Mouse (Mus musculus) frontal cortex, postnatal 10 days (tissue): ENCODE results near the gene Ptprm.
A peak's percentile ranks its signal among the peaks of the same experiment; 100 is the strongest.

Experiments
- DNase-seq, 2 experiments: peaks; one replicate each; pipeline ENCODE4 v3.0.0; 2022; ENCODE audit warnings: low spot score in 2 of 2, mixed read lengths in 1 of 2

The Ptprm gene

GRCm38 (mm10) chr17:67354451-67355011, at the start of gene Ptprm:
Gene Ptprm (minus strand): TSS chr17:67354457.
- DNase-seq = peak; percentile 50 to 77

- no peak for DNase-seq
These were observed 41.9 kb upstream of the Ptprm start for GRCm38 (mm10) chr17:67396205-67396604.

DNA sequence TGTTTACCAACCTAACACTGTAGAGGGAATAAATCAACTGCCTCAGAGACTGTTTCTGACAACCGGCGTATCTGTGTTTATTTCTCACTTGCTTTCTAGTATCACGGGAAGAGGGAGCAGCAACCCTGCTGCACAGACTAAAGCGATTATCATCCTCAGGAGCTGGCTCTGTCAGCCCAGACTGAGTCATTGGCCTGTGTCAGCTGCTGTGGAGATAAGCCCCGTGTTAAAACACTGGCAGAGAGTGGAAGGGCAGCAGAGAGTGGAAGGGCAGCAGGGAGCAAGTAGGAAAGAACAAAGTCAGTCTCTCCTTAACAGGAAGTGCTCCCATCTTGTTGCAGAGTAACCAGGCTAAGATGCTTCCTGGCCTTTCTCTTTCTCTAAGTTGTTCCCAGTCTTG, 36.6 kb upstream of the Ptprm start:
- DNase-seq = no peak

- DNase-seq = no peak
These were observed 33.9 kb upstream of the Ptprm start for GRCm38 (mm10) chr17:67388171-67388570.

GRCm38 (mm10) chr17:67385286-67385685, 31.0 kb upstream of the Ptprm start:
- no peak for DNase-seq

DNA sequence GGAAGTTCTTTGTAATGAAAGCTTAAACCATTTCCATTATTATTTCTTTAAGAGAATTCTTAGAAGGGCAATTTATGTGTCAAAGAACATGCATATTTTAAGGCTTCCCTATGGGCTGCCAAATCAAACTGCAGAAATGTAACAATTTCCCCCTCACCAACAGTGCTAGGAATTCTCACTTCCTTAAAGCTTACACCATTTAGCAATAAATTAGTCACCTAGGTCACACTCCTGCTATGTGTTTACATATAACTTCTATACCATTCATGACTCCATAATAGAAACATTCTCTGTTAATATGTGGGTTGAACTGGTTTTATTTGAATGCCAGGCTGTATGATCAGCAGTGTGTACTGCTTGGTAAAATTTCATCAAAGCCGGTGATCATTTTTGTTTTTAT, 29.4 kb upstream of the Ptprm start:
- DNase-seq = no peak

- DNase-seq = no peak
These were observed 27.4 kb upstream of the Ptprm start for GRCm38 (mm10) chr17:67381618-67382017.

DNA sequence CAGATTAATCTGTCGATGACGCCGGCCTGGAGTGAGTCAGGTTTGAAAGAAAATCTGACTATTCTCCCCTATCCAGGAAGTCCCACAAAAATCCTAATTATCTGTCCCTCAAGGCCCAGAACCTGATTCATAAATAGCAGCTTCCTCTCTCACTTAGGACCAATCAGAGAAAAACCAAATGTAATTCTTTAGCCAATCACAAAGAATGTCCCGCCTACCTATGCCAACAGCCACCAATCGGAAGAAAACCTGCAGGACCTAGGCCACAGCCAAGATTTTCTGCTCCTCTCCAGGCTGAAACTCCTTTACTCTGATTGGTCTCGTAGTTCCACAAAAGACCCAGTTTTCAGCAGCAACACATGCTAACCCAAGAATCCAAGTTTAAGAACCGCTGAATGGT, 13.6 kb upstream of the Ptprm start:
- DNase-seq = no peak

DNA sequence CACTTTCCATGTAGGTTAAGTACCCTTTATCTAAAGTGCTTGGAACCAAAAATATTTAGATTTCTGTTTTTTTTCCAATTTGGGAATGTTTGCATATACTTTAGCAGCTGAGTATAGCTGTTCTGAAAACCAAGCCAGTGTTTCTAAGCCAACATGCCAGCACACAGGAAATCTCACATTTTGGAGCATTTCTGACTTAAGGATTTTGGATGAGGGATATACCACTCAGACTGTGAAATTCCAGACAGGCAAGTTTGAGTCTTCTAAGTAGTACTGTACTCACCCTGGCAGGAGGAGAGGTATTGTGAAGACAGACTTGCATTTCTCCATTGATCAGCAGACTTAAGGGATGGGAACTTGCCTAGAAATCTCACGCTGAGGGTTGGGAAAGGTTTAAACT, 10.2 kb upstream of the Ptprm start:
- DNase-seq = no peak

DNA sequence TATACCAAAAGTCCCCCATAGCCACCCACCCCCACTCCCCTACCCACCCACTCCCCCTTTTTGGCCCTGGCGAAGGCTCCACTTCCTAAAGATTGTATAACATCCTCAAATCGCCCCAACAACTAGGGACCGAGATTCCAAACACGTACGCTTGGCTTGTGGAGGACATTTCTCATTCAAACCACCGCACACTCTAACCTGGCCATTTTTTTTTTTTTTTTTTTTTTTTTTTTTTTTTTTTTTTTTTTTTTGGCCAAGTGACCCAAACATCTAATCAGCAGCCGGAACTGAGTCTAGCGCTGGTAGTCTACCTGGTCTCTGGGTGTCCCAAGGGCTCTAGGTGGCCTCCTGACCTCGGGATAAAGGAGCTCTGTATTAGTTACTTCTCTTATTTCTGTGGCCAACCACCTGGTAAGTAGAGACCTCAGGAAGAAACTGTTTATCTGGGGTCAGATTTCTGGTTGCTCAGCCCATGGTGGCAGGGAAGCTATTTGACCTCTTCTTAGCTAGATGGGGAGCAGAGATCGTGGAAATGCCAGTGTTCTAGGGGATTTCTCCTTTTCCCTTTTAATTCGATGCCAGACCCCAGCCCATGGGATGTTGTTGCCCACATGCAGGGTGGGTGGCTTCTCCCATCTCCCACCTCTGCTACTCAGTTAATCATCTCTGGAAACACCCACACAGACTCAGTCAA, 9.3 kb upstream of the Ptprm start:
- no peak for DNase-seq

DNA sequence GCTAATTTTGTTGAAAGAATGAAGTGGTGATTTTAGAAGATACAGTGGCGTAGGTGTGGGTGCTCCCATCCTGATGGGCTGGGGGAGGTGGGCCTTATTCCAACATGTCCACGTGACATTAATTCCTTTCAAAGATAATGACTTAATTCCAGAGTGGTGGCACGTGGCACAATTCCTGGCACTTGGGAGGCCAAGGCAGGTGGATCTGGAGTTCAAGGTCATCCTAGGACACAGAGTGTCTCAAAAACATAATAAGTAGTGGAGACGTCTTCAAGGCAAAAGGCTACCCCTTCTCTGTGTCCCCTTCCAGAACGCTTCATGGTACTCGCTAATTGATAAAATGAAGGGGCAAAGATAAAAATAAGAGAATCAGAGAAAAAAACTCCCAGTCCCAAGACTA, 7.9 kb upstream of the Ptprm start:
- no peak for DNase-seq

GRCm38 (mm10) chr17:67360606-67361005, 6.3 kb upstream of the Ptprm start:
- DNase-seq = no peak

GRCm38 (mm10) chr17:67359578-67359977, 5.3 kb upstream of the Ptprm start:
- DNase-seq = no peak

GRCm38 (mm10) chr17:67358541-67358940, 4.3 kb upstream of the Ptprm start:
- DNase-seq = no peak

DNA sequence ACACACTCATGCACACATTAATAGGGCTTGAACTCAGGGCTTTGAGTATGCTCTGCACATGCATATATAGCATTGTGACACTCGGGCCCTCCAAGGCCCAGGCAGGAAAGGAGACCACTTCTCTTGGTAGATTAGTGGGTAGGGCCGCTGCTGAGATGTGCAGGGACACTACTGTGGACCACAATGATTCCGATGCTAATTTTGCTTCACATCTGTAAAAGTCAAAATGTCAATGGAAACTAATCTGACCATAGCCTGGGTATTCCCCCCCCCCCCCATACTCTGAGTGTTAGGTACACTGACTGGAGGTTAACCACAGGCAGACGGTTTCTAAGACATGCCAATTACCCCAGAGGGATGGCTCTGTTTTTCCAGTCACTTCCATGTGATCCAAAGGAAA, 2.9 kb upstream of the Ptprm start:
- no peak for DNase-seq

DNA sequence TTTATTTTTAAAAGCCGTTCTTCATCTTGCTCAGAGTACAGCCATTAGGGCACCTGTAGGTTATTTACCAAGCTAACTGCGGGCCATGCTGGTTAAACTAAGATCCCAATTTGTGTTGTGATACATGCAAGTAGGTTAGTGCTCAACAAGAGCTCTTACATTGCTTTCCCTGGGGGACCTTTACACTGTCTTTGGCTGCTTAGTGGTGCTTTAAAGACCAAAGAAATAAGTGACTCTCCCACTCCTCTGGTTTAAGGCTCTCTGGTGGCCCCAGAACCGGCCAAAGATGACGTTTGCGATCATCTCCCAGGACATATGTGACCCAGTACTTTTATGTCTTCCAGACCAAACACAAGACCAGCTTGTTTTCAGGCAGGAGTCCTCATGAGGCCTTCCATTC, 994 bp upstream of the Ptprm start:
- no peak for DNase-seq

- DNase-seq = no peak
These were observed 334 bp downstream of the Ptprm start for GRCm38 (mm10) chr17:67353796-67354450.

- peak in 1 of 2 experiments; percentile 25 for DNase-seq
These were observed 1.1 kb downstream of the Ptprm start for GRCm38 (mm10) chr17:67352956-67353795.

DNA sequence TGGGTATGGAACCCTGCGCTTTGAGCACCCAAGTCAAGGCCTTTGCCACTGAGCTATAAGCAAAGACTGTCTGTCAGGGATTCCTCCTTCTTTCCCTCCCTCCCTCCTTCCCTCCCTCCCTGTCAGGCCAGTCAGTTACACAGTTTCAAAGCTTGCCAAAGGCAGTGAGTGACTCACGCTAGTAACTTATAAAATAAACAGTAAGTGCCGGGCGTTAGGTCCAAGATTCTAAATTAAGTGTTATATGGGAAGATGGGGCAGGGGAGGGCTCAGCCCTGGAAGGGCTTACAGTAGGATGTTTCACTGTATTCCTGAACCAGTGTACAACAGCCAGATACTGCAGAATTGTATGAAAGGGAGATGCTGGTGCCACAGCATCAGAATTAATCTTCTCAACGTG, 2.8 kb downstream of the Ptprm start:
- DNase-seq = no peak

DNA sequence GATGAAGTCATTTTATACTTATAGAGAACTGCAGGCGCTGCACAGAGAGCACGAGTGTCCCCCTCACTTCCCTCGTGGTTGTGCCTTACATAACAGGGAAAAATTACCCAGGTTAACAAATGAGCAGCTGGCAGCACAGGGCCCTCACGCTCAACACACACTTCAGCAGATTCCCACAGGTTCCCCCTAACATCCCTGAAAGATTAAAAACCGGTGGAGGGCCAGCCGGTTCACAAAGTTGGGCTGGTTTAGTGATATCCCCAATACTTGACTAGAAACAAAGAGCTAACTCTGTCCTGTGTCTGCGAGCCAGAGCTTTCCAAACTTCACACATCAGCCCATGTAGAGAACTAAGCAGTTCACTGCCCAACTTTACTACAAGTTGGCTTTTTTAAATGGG, 3.7 kb downstream of the Ptprm start:
- DNase-seq = no peak

- DNase-seq = no peak
These were observed 4.7 kb downstream of the Ptprm start for GRCm38 (mm10) chr17:67349594-67349993.

DNA sequence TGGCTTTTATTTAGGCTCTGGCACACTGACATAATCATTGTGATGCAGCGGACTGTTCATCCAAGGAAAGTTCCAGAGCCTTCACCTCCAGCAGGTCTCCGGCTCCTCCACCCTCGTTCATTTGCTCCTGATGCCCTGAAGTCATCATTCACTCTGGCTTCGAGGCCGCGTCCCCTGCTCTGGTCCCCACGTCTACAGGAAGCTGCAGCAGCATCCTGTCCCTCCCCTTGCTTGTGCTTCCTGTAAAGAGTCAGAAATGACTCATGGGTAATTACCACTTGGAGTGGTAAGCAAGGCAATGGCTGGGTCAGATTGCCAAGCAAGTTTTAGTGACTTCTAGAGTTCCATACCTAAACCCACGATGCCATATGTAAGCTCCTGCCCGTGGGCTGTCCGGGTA, 7.3 kb downstream of the Ptprm start:
- no peak for DNase-seq
